Mouse (Mus musculus) myocyte (in vitro differentiated cells): ENCODE results near the gene Rnd2.

ENCODE experiments used
- CEBPB ChIP-seq: IDR thresholded peaks from 2 replicates; pipeline ENCODE4 v1.6.1; 2011; ENCODE audit warnings: mild to moderate bottlenecking, moderate library complexity; ENCODE audit not compliant: poor library complexity, insufficient read depth, severe bottlenecking
- E2F4 ChIP-seq: IDR thresholded peaks from one replicate; pipeline ENCODE4 v1.6.1; 2011; ENCODE audit warnings: mild to moderate bottlenecking, control low read depth, moderate library complexity; ENCODE audit not compliant: insufficient read depth
- MAX ChIP-seq: IDR thresholded peaks from one replicate; pipeline ENCODE4 v1.6.1; 2011; ENCODE audit warnings: low read depth, mild to moderate bottlenecking, control low read depth
- MYOG ChIP-seq, 3 experiments: IDR thresholded peaks; one replicate each; pipeline ENCODE4 v1.6.1; 2011; ENCODE audit warnings: control low read depth in 2 of 3, low read depth in 2 of 3, mild to moderate bottlenecking in 2 of 3; ENCODE audit not compliant: insufficient read length in 2 of 3, control insufficient read depth in 1 of 3, insufficient read depth in 1 of 3
- POLR2A ChIP-seq: IDR thresholded peaks from one replicate; pipeline ENCODE4 v1.6.1; 2011; ENCODE audit warnings: low read depth, mild to moderate bottlenecking, control low read depth, moderate library complexity; ENCODE audit not compliant: insufficient read length
- POLR2AphosphoS2 ChIP-seq: IDR thresholded peaks from one replicate; pipeline ENCODE4 v1.6.1; 2011; ENCODE audit warnings: low read depth, control low read depth; ENCODE audit not compliant: insufficient read length
- SRF ChIP-seq: IDR thresholded peaks from one replicate; pipeline ENCODE4 v1.6.1; 2011; ENCODE audit warnings: low read depth; ENCODE audit not compliant: control insufficient read depth, insufficient read length
- TCF12 ChIP-seq: IDR thresholded peaks from one replicate; pipeline ENCODE4 v1.6.1; 2011; ENCODE audit warnings: mild to moderate bottlenecking, control low read depth; ENCODE audit not compliant: poor library complexity, insufficient read depth, severe bottlenecking

- no peak for TF ChIP-seq POLR2A
- TF ChIP-seq TCF12: no peak
- TF ChIP-seq SRF: no peak
- no peak for TF ChIP-seq MYOG (IDR thresholded peaks at IDR 0.05; ENCODE audit: control insufficient read depth in 1 of 3, insufficient read depth in 1 of 3, insufficient read length in 2 of 3, low read depth in 2 of 3)
- TF ChIP-seq E2F4: no peak
- TF ChIP-seq POLR2AphosphoS2: no peak
- no peak for TF ChIP-seq CEBPB
- no peak for TF ChIP-seq MAX
Observed at GRCm38 (mm10) chr11:101518937-101519336, 54.1 kb downstream of the Rnd2 start.
